Mouse (Mus musculus) frontal cortex, postnatal 10 days (tissue): Measurements from ENCODE around the gene Spef1.

Experiments used
- DNase-seq, 2 experiments: peaks; one replicate each; pipeline ENCODE4 v3.0.0; 2022; ENCODE audit warnings: low spot score in 2 of 2, mixed read lengths in 1 of 2

The Spef1 gene

GRCm38 (mm10) chr2:131143007-131143780, 43.9 kb downstream of the Spef1 start:
- no peak for DNase-seq

DNA sequence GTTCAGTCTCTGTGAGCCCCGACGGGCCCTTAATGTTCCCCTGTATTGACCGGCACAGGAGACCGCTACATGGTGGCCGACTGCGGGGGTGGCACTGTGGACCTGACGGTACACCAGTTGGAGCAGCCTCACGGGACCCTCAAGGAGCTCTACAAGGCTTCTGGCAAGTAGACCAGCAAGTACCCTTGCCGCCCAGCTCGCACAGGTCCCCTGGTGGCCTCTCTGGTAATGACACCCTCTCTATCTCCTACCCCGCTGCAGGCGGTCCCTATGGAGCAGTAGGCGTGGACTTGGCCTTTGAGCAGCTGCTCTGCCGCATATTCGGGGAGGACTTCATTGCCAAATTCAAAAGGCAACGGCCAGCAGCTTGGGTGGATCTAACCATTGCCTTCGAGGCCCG, 44.5 kb downstream of the Spef1 start:
- peak; percentile 35 to 42 for DNase-seq

DNA sequence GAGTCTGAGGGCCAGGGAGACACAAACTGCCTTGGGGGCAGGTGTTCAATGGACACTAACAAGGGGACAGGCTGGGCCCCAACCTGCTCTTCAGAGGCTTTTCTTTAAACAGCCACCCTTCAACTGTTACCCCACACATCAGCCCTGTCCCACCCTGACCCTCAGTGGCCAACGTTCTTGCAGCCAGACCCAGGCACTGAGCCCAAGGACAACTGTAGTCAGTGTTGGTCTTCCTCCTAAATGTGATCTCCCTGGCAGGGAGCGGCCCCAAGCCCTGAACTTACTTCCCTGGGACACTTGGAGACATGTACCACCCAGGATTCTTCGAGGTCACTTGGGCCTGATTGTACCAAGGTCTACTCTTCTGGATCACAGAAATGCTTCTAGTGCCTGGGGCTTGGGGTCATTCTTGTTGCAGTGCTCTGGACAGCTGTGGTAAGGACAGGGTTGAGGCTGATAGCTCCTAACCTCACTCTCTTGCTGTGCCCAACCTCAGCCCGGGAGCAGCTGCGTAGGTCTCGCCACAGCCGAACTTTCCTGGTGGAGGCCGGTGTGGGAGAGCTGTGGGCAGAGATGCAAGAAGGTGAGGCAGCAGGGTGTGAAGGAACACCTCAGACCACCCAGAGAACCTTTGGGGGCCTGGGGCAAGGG, 45.6 kb downstream of the Spef1 start:
- no peak for DNase-seq

- no peak for DNase-seq
These were observed 46.6 kb downstream of the Spef1 start for GRCm38 (mm10) chr2:131140533-131140905.

- DNase-seq, result no peak
These were observed 47.1 kb downstream of the Spef1 start for GRCm38 (mm10) chr2:131139886-131140532.

GRCm38 (mm10) chr2:131139287-131139686, 47.8 kb downstream of the Spef1 start:
- DNase-seq, result no peak

DNA sequence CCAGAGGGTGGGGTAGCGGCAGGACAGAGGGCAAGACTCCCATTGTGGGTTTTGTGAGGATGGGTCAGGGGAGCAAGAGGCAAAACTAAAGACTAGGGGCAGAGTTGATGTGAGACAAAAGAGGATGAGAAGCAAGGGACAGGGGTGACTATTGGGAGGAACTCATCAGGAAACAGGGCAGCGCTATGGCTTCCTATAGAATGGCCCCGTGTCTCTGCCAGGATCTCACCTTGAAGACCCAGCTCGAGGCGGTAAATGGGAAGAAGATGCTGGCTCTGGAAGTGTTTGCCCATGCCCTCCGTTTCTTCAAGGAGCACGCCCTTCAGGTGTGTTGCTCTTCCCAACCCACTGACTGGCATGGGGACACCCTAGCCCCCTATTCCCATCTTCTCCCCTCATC, 48.3 kb downstream of the Spef1 start:
- peak in 1 of 2 experiments; percentile 2 for DNase-seq

- DNase-seq, result no peak
These were observed 48.8 kb downstream of the Spef1 start for GRCm38 (mm10) chr2:131138296-131138695.

GRCm38 (mm10) chr2:131135521-131136139, 51.5 kb downstream of the Spef1 start:
- DNase-seq, result no peak

DNA sequence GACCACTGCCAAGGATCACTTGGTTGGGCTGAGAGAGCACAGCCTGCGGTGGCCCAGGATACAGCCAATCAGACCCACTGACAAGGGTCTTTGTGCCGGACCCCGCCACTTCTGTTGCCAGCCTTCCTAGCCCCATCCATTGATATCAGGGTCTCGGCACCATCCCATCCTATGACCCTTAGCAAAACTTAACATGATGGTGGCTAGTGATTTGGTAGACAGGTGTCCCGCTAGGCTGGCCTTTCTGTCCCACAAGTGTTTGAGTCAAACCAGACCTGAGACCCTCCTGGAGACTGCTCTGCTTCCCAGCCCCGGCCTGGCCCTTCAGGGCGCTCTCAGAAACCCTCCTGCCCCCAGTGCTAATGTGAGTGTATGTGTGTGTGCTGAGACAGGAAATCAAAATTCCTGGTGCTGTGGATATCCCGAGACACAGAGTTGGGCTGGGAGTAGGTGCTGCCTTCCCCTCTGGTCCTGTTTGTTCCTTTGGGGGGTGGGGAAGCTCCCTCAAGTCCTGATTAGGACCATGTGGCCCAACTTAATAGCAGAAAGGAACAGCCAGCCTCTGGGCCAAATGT, 52.2 kb downstream of the Spef1 start:
- DNase-seq, result no peak

DNA sequence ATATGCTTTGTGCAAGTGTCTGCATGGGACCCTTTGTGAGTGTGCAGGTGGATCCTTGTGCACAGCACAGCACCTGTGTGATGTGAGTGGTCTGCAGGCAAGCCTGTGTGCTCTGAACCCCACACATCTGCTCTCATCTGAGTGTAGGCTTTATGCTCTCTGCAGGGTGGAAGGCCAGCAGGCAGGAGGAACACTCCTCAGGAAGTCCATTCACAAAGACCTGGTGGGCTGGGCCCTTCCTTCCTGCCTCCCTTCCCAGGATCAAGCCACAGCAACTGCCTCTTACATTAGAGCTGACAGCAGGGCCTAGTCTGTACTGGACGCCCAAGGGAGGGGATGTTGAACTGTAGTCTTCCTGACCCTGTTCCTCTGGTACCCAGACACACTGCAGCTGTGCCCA, 52.7 kb downstream of the Spef1 start:
- no peak for DNase-seq

DNA sequence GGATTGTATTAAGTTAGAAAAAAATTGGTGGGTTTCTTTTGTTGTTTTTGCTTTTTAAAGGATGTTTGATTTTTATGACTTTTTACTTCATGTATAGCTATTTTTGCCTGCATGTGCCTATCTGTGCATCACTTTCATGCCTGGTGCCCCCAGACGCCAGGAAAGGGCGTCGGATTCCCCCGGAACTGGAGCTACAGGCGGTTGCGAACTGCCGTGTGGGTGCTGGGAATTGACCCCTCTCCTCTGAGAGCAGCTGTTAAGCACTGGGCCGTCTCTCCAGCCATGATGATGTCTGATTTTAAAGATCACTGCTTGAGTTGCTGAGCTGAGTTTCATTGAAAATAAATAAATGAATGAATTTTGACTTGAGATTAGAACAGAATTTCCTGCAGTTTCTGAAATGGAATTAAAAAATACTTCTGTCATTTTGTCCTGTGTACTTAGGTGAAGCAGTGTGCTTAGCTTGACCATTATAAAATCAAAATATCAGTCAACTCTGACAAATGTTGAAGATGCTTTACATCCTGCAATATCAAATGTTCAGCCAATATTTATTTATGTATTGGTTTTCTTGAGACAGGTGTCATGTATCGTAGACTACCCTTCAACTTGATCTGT, 54.0 kb downstream of the Spef1 start, which contains the start of gene Gm11037:
Gene Gm11037, plus strand, starts transcription at position 568 of the 618 bp plus-strand sequence.
- DNase-seq, result no peak

DNA sequence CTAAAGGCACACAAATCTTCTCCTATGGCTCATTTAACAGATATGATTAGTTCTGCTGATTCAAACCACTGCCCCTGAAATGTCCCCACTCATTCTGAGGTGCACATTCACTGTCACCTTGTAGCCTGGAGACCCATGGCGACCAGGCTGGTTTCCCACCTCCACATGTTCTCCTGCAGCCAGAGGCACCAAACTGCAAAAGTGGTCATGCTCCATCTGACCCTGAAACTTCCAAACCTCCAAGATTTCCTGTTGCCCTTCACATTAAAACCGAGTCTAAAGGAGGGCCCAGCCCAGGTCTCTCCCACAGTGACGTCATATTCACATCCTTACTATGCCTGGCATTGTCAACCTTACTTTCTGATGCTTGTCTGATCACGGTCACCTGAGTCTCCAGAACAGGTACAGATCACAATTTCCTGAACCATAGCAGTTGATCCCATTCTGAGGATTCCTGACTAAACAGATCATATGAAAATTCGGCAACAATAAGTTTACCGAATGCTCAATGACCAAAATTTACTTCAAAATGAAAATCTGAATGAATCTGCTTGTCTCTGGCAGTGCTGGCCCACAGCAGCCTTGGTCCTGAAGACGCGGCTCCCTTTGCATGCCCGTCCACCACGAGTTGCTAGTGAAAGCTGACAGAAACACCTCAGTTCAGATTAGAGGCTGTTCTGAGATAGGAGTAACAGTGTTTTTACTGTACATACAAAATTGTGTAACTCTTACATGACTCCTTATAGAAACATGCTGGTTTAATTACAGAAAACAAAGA, 54.8 kb downstream of the Spef1 start:
- no peak for DNase-seq

DNA sequence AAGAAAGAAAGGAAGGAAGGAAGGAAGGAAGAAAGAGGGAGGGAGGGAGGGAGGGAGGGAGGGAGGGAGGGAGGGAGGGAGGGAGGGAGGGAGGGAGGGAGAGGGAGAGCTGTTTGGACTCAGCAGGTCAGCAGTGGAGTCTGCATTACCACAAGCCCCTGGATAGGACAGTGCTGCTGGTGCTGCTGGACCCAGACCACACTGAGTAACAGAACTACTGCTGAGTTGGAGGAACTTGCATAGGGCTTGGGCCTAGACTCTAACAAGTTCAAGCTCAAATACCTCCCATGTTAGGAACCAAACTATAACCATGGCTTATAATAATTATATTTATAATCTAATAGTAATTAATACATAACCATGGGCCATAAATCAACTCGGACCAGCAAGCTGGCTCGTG, 56.2 kb downstream of the Spef1 start:
- no peak for DNase-seq

DNA sequence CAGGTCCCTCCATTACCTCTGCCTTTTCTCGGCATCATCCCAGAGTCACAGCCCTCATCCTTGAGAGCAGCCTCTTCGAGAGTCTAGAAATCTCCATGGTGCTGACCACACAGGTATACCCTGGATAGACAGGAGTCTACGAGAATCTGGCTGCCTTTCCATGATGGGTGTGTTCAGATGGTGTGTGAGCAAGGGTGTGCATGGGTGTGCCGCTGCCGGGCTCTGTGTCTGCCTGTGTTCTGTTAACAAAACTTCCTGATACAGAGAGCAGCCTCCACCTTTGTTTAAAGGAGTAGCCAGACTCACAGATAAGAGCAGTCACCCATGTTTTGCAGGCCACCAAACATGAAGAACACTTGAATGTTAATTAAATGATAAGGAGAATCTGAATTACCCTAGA, 57.2 kb downstream of the Spef1 start:
- DNase-seq, result no peak

DNA sequence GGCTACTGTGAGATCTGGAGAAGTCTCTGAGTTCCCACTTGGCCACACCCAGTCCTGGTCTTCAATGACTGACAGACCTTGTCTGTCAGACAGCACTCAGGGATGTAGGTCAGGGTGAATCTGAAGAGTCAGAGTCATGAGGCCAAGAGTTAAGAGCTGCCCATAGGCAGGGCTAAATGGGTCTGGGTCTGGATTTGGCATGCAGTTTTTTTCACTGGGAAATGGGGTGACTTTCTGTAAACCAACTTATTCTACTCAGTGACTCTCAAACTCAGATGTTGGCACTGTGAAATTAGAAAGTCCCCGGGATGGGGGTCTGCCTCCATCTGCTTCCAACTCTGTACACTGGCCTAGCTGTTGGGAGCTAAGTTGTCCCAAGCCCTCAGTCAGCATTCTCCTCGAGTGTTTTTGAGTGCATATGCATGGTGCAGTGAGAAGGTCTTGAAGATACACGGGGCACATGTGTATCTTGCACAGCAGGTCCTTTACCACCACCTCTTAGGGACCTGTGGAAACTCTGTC, 58.4 kb downstream of the Spef1 start:
- no peak for DNase-seq

DNA sequence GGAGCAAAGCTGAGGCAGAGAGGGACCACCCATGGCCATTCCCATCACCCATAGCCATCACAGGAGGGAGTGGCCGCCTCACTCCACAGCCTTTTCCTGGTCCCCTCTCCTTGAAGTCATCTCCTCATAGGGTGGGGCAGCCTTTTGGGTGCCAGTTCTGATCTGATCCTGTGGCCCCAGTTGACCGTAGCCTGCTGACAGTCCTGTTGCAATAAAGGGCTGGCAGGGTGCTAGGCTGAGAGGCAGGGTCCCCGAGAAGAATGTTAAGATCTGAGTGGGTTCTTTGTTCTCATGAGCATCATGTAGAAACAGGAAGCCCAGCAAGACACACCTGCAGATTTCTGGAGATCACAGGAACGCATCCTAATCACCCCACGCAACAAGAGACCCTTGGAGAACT, 58.9 kb downstream of the Spef1 start:
- no peak for DNase-seq

DNA sequence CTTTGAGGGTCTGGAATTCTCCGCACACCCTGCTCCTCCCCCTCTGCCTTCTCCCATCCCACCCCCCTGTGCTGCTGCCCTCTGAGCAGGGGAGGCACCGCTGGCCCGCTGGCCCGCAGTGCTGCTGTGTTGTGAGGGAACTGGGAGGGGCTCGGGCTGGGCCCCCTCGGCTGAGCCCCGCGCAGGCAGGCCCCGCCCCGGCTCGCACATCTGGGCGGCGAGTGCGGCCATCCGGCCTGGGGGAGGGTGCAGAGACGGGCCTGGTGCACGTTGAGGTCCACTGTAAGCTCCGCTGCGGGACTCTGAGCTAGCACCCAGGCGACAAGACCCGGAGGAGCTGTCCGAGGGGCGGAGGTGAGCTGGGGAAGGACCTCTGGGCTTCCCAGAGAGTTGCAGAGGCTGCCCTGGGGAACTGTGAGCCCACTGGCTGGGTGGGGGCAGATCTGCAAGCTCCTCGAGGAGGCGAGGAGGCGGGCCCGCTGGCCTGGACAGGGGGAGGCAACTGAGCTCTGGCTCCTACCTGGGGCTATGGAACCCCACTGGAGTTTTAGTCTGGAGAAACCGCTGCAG, 59.8 kb downstream of the Spef1 start, which contains the start of gene Hspa12b:
Gene Hspa12b, plus strand, starts transcription at position 120 of the 570 bp plus-strand sequence.
- DNase-seq, result no peak

- DNase-seq, result no peak
These were observed 60.9 kb downstream of the Spef1 start for GRCm38 (mm10) chr2:131125964-131126815.
